Mouse (Mus musculus) c-Kit-positive CD71-negative TER-119-negative erythroid progenitor cells, embryonic 14.5 days (primary cell): ENCODE measurements around the gene Efcab5.
"Not testable (repeated sequence)": the region's sequence is repeated elsewhere in the genome, so short reads cannot be mapped to it uniquely, and the experiment has no call there.

ENCODE experiments used
- DNase-seq: peaks from one replicate; pipeline ENCODE4 v3.0.0-alpha.2; 2013; ENCODE audit warnings: low read depth

Gene Efcab5

GRCm38 (mm10) chr11:77095206-77095605 lies 93.6 kb downstream of the Efcab5 start:
- no peak for DNase-seq

DNA sequence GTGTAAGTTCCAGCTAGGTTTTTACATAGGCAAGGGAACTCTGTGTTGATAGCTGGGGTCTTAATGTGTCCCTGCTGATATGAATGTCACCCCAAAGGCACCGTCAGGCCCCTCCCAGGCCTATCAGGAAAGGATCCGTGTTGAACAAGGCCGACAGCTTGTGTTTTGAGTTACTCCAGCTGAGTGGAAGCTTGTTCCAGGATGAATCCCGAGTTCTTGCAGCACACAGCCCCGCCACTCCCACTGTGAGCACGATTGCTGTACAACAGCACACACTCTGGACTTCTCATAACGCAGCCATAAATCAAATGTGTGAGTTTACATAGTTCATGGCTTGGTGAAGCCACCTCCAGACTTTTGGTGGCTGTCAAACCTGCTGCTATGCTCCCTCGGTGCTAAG lies 94.6 kb downstream of the Efcab5 start:
- no peak for DNase-seq

GRCm38 (mm10) chr11:77093208-77093607 lies 95.6 kb downstream of the Efcab5 start:
- DNase-seq: peak; percentile 36

DNA sequence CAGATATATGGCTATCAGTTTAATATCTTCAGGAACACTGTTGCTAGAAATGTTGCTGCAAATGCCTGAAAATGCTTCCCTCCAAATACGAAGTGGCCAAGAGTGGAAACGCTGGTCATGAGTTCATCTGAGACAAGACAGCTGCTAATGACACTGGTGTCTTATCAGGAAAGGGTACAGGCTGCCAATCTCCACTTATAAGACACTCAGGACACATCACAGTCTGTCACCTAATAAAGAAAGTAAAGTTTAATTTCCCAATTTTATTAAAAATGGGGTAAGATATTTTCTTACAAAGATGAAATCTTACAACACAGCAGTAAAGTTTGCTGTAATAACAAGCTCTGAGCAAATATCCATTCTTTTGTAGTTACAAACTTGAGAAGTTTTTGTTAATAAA lies 99.6 kb downstream of the Efcab5 start:
- DNase-seq: no peak

- DNase-seq: no peak
Observed at GRCm38 (mm10) chr11:77087004-77087403, 101.8 kb downstream of the Efcab5 start.

- DNase-seq: no peak
Observed at GRCm38 (mm10) chr11:77084001-77084682, 104.6 kb downstream of the Efcab5 start.

- DNase-seq: no peak
Observed at GRCm38 (mm10) chr11:77079361-77079760, 109.4 kb downstream of the Efcab5 start.

GRCm38 (mm10) chr11:77078273-77079134 lies 110.3 kb downstream of the Efcab5 start, which contains the start of gene Nsrp1:
Gene Nsrp1, minus strand, starts transcription at chr11:77078435.
- DNase-seq: peak; percentile 91

- no peak for DNase-seq
Observed at GRCm38 (mm10) chr11:77077792-77078191, 111.0 kb downstream of the Efcab5 start.

GRCm38 (mm10) chr11:77077331-77077730 lies 111.4 kb downstream of the Efcab5 start:
- not testable (repeated sequence) for DNase-seq

GRCm38 (mm10) chr11:77070721-77071120 lies 118.0 kb downstream of the Efcab5 start:
- DNase-seq: peak; percentile 29

- DNase-seq: no peak
Observed at GRCm38 (mm10) chr11:77068825-77069224, 119.9 kb downstream of the Efcab5 start.

DNA sequence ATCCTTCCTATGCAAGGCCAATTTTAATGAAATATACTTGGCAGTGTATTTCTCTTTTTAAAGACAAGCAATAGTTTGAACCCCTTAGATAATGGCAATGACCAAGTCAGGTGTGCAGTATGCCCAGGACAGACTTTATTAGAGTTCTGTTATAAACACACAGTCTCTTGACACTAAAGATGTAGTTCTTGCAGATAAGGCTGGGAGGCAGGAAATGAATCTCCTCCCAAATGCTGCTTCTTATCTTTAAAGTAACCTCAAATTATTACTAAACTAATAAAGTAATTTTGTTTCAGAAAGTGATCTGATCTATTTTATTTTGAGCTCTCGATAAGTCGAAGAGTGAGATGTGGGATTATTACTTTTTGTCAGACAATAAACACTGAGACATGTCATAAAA lies 125.4 kb downstream of the Efcab5 start:
- no peak for DNase-seq

DNA sequence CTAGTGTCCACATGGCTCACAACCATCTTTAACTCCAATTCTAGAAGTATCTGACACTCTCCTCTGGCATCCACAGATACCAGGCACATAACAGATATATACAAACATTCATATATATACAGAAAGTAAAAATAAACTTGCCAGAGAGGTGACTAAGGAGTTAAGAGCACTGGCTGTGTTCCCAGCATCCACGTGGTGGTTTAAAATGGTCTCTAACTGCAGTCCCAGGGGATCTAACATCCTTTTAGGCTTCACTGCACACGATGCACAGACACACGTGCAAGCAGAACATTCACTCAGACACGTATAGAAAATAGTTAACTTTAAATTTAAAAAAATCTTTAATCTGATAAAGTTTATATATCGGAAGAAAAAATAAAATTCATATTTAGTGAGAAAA lies 126.8 kb downstream of the Efcab5 start:
- no peak for DNase-seq

DNA sequence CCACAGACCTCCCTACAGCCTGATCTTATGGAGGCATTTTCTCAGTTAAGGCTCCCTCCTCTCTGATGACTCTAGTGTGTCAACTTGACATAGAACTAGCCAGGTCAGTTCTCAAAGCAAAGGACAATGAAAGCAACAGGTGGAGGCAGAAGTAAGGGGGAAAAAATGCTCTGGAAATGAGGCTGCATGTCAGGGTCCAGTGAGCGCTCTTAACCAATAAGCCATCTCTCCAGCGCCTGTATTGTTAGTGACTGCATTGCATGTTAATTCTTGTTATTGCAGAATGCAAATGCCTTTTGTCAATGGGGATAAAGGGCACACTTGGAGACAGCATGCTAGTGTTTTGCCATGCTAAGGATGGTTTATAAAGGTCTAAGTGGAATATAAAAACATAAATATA lies 146.0 kb downstream of the Efcab5 start:
- no peak for DNase-seq

DNA sequence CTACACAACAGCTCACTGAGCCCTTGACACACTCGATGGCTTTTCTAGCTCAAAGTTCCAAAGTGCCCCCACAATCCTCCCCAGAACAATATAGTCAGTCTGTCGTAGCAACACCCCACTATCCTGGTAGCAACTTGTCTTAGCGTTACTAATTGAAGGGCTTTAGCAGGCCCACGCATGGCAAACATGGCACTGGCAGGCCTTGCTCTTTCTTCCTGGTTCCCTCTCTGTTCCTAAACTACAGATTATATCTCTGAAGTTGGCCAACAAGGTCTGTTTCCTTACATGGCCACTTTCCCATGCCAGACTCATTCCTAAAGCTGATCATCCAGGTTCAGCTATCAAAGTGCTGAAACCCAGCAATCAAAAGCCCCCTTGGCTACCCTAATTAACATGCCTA lies 146.9 kb downstream of the Efcab5 start:
- DNase-seq: no peak
